Mouse (Mus musculus) stomach, postnatal 0 days (tissue): Measurements from ENCODE around the gene Hip1r. TPM values are rescaled to one million over a fixed set of nuclear protein-coding genes. Genes with fewer than 3 reads are reported as not detected.
A peak's percentile ranks its signal among the peaks of the same experiment; 100 is the strongest.

Experiments
- ATAC-seq: fragments of 200-750 bp; cut with Nextera tagmentation; 2 replicates; pipeline ENCODE4 v1.8.0; 2017; ENCODE audit not compliant: low FRiP score, low TSS enrichment
- DNase-seq: peaks from one replicate; pipeline ENCODE4 v3.0.0-alpha.2; 2016; ENCODE audit warnings: low spot score
- H3K27ac ChIP-seq: fragments of 300-500 bp; sonication (generic); replicated peaks from 2 replicates; pipeline ENCODE4 v1.5.1; 2014; ENCODE audit warnings: mild to moderate bottlenecking, control low read depth
- H3K27me3 ChIP-seq: fragments of 300-500 bp; sonication (generic); 2 replicates; pipeline ENCODE4 v1.6.1; 2014; ENCODE audit warnings: low read length; ENCODE audit not compliant: control insufficient read depth, insufficient read depth
- H3K36me3 ChIP-seq: fragments of 300-500 bp; sonication (generic); 2 replicates; pipeline ENCODE4 v1.6.1; 2014; ENCODE audit warnings: low read length, mixed read lengths; ENCODE audit not compliant: control insufficient read depth, insufficient read depth
- H3K4me1 ChIP-seq: fragments of 300-500 bp; sonication (generic); replicated peaks from 2 replicates; pipeline ENCODE4 v1.6.1; 2014; ENCODE audit warnings: antibody characterized with exemption; ENCODE audit not compliant: control insufficient read depth, insufficient read depth
- H3K4me2 ChIP-seq: fragments of 300-500 bp; sonication (generic); replicated peaks from 2 replicates; pipeline ENCODE4 v1.6.1; 2014; ENCODE audit warnings: low read depth, mild to moderate bottlenecking, control low read depth, moderate library complexity
- H3K4me3 ChIP-seq: fragments of 300-500 bp; sonication (generic); 2 replicates; pipeline ENCODE4 v1.5.1; 2014; ENCODE audit warnings: low read depth, low read length, control low read depth
- H3K9ac ChIP-seq: fragments of 300-500 bp; sonication (generic); 2 replicates; pipeline ENCODE4 v1.6.1; 2014; ENCODE audit warnings: mild to moderate bottlenecking, low read length, control low read depth, mixed read lengths
- H3K9me3 ChIP-seq: fragments of 300-500 bp; sonication (generic); 2 replicates; pipeline ENCODE4 v1.6.1; 2016; ENCODE audit warnings: low read length; ENCODE audit not compliant: control insufficient read depth
- CTCF ChIP-seq: IDR thresholded peaks from 2 replicates; pipeline ENCODE4 v1.5.1; 2016; ENCODE audit warnings: antibody characterized with exemption, low read depth, mild to moderate bottlenecking, moderate library complexity
- EP300 ChIP-seq: optimal IDR thresholded peaks from 2 replicates; pipeline ENCODE3; 2016; ENCODE audit warnings: antibody characterized with exemption
- WGBS: fragments of 180-500 bp; shearing (Covaris S2); extraction: QIAGEN DNeasy Blood & Tissue Kit; methylation state at CpG from one replicate; pipeline ENCODE4 v1.1.7; 2014; 5-methylcytosine and 5-hydroxymethylcytosine counted together
- polyA plus RNA-seq: library from polyadenylated mRNA; unstranded; fragments of >200 nt; fragmentation: Nextera tagmentation; extraction: Ambion mirVana; gene quantifications from 2 replicates; pipeline ENCODE4 v1.2.1, GENCODE M21; 2015

Hip1r gene
- polyA plus RNA-seq, 1 experiment from 2014 or later = 31.2 TPM

- Histone ChIP-seq H3K4me2 (no peak overlapping the region), H3K9me3 (no peaks in the 10 kb centered on the region), H3K4me1 (peaks cover 15% of the 10 kb centered on the region), H3K36me3 (no peaks in the 10 kb centered on the region), H3K9ac (no peak overlapping the region), H3K27me3 (no peaks in the 10 kb centered on the region), H3K4me3 (no peak overlapping the region), H3K27ac (peak overlapping the region; percentile 49; the same call in 1 of the 2 replicates)
- WGBS = 68% methylated on average over 2 of the region's 2 CpGs
- DNase-seq (no peak), ATAC-seq (no peak)
- no peak for TF ChIP-seq EP300
- TF ChIP-seq CTCF = no peak
Observed at GRCm38 (mm10) chr5:124015727-124016126, 42.3 kb downstream of the Hip1r start.

- Histone ChIP-seq H3K4me3 (no peak overlapping the region), H3K27me3 (no peaks in the 10 kb centered on the region), H3K9me3 (no peaks in the 10 kb centered on the region), H3K36me3 (no peaks in the 10 kb centered on the region), H3K4me2 (no peak overlapping the region), H3K9ac (no peak overlapping the region), H3K4me1 (peaks cover 13% of the 10 kb centered on the region), H3K27ac (peak overlapping the region; percentile 49; the same call in 1 of the 2 replicates)
- ATAC-seq = peak; percentile 91
- DNase-seq = peak; percentile 85
- TF ChIP-seq CTCF (no peak), EP300 (no peak)
- 66% methylated on average over 7 of the region's 7 CpGs for WGBS
Observed at GRCm38 (mm10) chr5:124016291-124016821, 42.9 kb downstream of the Hip1r start.

- Histone ChIP-seq H3K4me3 (no peak overlapping the region), H3K4me1 (peaks cover 6% of the 10 kb centered on the region), H3K4me2 (no peak overlapping the region), H3K36me3 (no peaks in the 10 kb centered on the region), H3K27me3 (no peaks in the 10 kb centered on the region), H3K9ac (no peak overlapping the region), H3K27ac (no peak overlapping the region), H3K9me3 (no peaks in the 10 kb centered on the region)
- ATAC-seq = no peak
- 66% methylated on average over 9 of the region's 9 CpGs for WGBS
- TF ChIP-seq EP300 = no peak
- TF ChIP-seq CTCF = no peak
- DNase-seq = no peak
Observed at GRCm38 (mm10) chr5:124017941-124018340, 44.5 kb downstream of the Hip1r start.

GRCm38 (mm10) chr5:124018651-124019050 lies 45.2 kb downstream of the Hip1r start:
- Histone ChIP-seq H3K9me3 (no peaks in the 10 kb centered on the region), H3K27ac (no peak overlapping the region), H3K4me3 (no peak overlapping the region), H3K36me3 (no peaks in the 10 kb centered on the region), H3K27me3 (no peaks in the 10 kb centered on the region), H3K9ac (no peak overlapping the region), H3K4me2 (no peak overlapping the region), H3K4me1 (peaks cover 6% of the 10 kb centered on the region)
- DNase-seq (no peak), ATAC-seq (no peak)
- TF ChIP-seq CTCF (no peak), EP300 (no peak)
- 83% methylated on average over 9 of the region's 9 CpGs for WGBS

DNA sequence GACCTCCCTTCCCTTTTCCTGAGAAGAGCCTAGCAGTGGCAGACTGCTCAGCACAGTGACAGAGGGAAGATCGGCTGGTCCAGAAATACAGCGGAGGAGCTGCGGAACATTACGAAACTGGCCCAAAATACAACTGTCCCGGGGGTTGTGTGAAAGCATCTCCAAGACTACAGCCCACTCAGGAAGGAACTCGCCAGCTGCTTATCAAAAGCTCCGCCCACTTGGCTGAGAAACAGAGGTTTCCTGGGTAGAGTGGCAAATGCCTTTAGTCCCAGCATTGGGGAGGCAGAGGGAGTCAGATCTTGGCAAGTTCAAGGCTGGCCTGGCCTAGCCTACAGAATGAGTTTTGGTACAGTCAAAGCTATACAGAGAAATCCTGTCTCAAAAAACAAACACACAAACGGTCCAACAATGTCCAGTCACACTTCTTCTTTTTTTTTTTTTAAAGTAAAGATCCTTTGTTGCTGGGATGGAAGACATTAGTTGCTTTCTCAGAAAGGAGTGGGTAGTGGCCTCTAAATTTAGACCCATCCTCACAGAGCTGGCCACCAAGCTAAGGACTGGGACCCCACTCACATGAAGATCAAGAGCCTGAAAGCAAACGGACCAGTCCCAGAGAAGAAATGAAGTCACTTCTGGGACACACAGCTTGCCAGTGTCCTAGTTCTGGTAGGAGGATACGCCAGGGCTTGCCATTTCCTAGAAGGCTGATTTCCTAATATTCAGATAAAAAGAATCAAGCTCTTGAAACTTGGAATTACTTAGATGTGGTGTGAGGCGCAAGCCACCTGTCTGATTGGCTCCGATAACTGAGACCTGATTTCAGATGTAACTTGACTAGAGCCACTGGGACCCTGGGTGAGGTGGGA lies 46.2 kb downstream of the Hip1r start:
- ATAC-seq (no peak), DNase-seq (no peak)
- WGBS = 55% methylated on average over 12 of the region's 12 CpGs
- Histone ChIP-seq H3K27me3 (no peaks in the 10 kb centered on the region), H3K4me2 (0 out of 2 replicates have a peak overlapping the region, but pooled peaks have one; percentile 8), H3K9ac (no peak overlapping the region), H3K4me3 (no peak overlapping the region), H3K4me1 (peaks cover 6% of the 10 kb centered on the region), H3K27ac (no peak overlapping the region), H3K9me3 (no peaks in the 10 kb centered on the region), H3K36me3 (no peaks in the 10 kb centered on the region)
- TF ChIP-seq EP300 (no peak), CTCF (no peak)

DNA sequence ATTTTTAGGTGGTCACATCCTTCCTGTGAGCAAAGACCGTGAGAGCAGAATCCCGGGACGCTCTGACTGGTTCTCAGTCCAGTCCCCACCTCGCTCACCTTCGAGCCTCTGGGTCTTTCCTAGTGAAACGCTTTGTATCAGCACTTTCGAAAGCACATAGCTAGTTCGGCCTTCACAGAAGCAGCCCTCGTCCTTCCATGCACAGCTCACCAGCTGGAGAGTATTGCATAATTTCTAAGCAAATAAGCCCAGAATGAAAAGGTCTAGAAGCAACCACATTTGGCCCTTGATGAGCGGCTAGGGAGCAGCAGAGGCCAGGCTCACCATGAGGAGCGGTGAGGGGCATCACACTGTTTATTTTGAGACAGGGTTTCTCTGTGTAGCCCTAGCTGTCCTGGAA lies 47.7 kb downstream of the Hip1r start:
- H3K9ac ChIP-seq = no peak overlapping the region
- TF ChIP-seq CTCF (no peak), EP300 (no peak)
- no peak overlapping the region for H3K4me2 ChIP-seq
- peaks cover 9% of the 10 kb centered on the region for H3K4me1 ChIP-seq
- H3K27ac ChIP-seq = no peak overlapping the region
- ATAC-seq (no peak), DNase-seq (no peak)
- no peaks in the 10 kb centered on the region for H3K9me3 ChIP-seq
- no peaks in the 10 kb centered on the region for H3K27me3 ChIP-seq
- H3K36me3 ChIP-seq = no peaks in the 10 kb centered on the region
- no peak overlapping the region for H3K4me3 ChIP-seq
- 79% methylated on average over 11 of the region's 11 CpGs for WGBS
